In the genomic region with DNA sequence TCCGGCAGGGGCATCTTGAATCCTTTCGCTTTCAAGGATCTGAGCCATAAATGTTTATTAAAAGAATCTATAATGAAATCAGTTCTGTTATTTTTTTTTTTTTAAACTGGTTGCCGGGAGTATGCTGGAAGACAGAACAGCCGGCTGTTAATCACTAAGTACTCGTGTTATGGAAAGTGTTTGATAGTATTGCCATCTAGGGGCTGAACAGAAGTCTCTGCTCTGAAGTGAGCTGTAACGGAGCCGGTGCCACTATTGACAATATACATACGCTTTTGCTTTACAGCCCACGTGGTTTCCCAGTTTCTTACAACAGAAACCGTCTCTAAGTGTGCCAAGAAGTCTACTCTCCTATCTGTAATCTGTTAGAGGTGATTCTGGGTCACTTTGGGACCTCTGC, we compare ENCODE assay signal across 13 mouse cellular contexts.
DNase-seq lines count a peak whose midpoint lies in the region; ATAC-seq and TF ChIP-seq lines count a peak whose summit lies in the region.
"Had no signal": no experiment of that assay in that cellular context is flagged by ENCODE, and none has a peak within 500 bp of the region (broad histone marks: within the 10 kb centered on the region; RNA-seq: fewer than 3 reads in every experiment).

No protein-coding gene starts in this region.

- no peak overlapping the region for H3K9ac ChIP-seq in intestine, embryonic 14.5 days (ENCODE audit: low read length)
- H3K9ac ChIP-seq in intestine, embryonic 16.5 days (ENCODE audit: low read depth, low read length): no peak overlapping the region
- no peak overlapping the region for H3K9ac ChIP-seq in neural tube, embryonic 14.5 days (replicated peaks; ENCODE audit: low read depth, low read length)
- H3K9ac ChIP-seq in stomach, postnatal 0 days (ENCODE audit: low read length): no peak overlapping the region
- H3K9ac ChIP-seq: heart, embryonic 12.5 days had no signal

- no peaks in the 10 kb centered on the region for H3K36me3 ChIP-seq in intestine, embryonic 14.5 days (ENCODE audit: control insufficient read depth, insufficient read depth, low read length)
- H3K36me3 ChIP-seq in intestine, embryonic 16.5 days (ENCODE audit: control insufficient read depth, insufficient read depth, low read length): no peaks in the 10 kb centered on the region
- no peaks in the 10 kb centered on the region for H3K36me3 ChIP-seq in neural tube, embryonic 14.5 days (ENCODE audit: control insufficient read depth, insufficient read depth, low read length)
- no peaks in the 10 kb centered on the region for H3K36me3 ChIP-seq in stomach, postnatal 0 days (ENCODE audit: control insufficient read depth, insufficient read depth, low read length)
- H3K36me3 ChIP-seq: heart, embryonic 12.5 days had no signal

- no peak for TF ChIP-seq EP300 in stomach, postnatal 0 days (optimal IDR thresholded peaks at IDR 0.05)

- peak overlapping the region; percentile 11; the same call in 1 of the 2 replicates for H3K4me2 ChIP-seq in intestine, embryonic 14.5 days (ENCODE audit: low read length)
- no peak overlapping the region for H3K4me2 ChIP-seq in intestine, embryonic 16.5 days (ENCODE audit: low read depth, low read length)
- H3K4me2 ChIP-seq in neural tube, embryonic 14.5 days (ENCODE audit: low read depth, low read length): no peak overlapping the region
- peak overlapping the region; percentile 26; the same call in 1 of the 2 replicates for H3K4me2 ChIP-seq in stomach, postnatal 0 days (replicated peaks; ENCODE audit: low read depth)
- H3K4me2 ChIP-seq: heart, embryonic 12.5 days had no signal

- 23% methylated on average over 10 of the region's 10 CpGs for WGBS in cerebellum, adult 2 months
- 18% methylated on average over 10 of the region's 10 CpGs for WGBS in intestine, embryonic 14.5 days
- 17% methylated on average over 10 of the region's 10 CpGs for WGBS in intestine, embryonic 16.5 days
- 47% methylated on average over 10 of the region's 10 CpGs for WGBS in neural tube, embryonic 14.5 days
- WGBS in stomach, postnatal 0 days: 20% methylated on average over 10 of the region's 10 CpGs

- H3K4me1 ChIP-seq in cerebellum, adult 2 months (ENCODE audit: control insufficient read depth, insufficient read depth, low read length): no peaks in the 10 kb centered on the region
- H3K4me1 ChIP-seq in intestine, embryonic 14.5 days (replicated peaks; ENCODE audit: control insufficient read depth, insufficient read depth, low read length): no peaks in the 10 kb centered on the region; the same call in 1 of the 2 replicates
- no peaks in the 10 kb centered on the region for H3K4me1 ChIP-seq in intestine, embryonic 16.5 days (ENCODE audit: control insufficient read depth, insufficient read depth, low read length)
- H3K4me1 ChIP-seq in neural tube, embryonic 14.5 days (ENCODE audit: control insufficient read depth, insufficient read depth, low read length): no peaks in the 10 kb centered on the region
- H3K4me1 ChIP-seq in stomach, postnatal 0 days (replicated peaks; ENCODE audit: control insufficient read depth, insufficient read depth): no peaks in the 10 kb centered on the region

- no peak overlapping the region for H3K4me3 ChIP-seq in cerebellum, adult 2 months (replicated peaks; ENCODE audit: insufficient read depth, low read depth, low read length)
- no peak overlapping the region for H3K4me3 ChIP-seq in intestine, embryonic 14.5 days (ENCODE audit: low read depth, low read length)
- H3K4me3 ChIP-seq in intestine, embryonic 16.5 days (ENCODE audit: low read length): no peak overlapping the region
- H3K4me3 ChIP-seq in neural tube, embryonic 14.5 days (ENCODE audit: low read depth, low read length): no peak overlapping the region
- no peak overlapping the region for H3K4me3 ChIP-seq in stomach, postnatal 0 days (ENCODE audit: low read depth, low read length)
- H3K4me3 ChIP-seq: heart, embryonic 12.5 days had no signal

- no peak for ATAC-seq in intestine, embryonic 14.5 days (replicated peaks; ENCODE audit: low FRiP score, low TSS enrichment, low read depth)
- ATAC-seq in intestine, embryonic 16.5 days: no peak
- peak; percentile 72; the same call in 1 of the 2 replicates for ATAC-seq in neural tube, embryonic 14.5 days (ENCODE audit: low read depth)
- ATAC-seq in stomach, postnatal 0 days (ENCODE audit: low FRiP score, low TSS enrichment): no peak
- ATAC-seq: Patski had no signal

- peak; percentile 14; the same call in 1 of the 2 replicates for TF ChIP-seq CTCF in cerebellum, adult 2 months (IDR thresholded peaks at IDR 0.05; ENCODE audit: borderline replicate concordance, insufficient read depth, low read depth, low read length)
- peak; percentile 69 for TF ChIP-seq CTCF in stomach, postnatal 0 days (IDR thresholded peaks at IDR 0.05; ENCODE audit: low read depth)

- no peaks in the 10 kb centered on the region for H3K27me3 ChIP-seq in cerebellum, adult 2 months (ENCODE audit: control insufficient read depth, insufficient read depth, low read length)
- no peaks in the 10 kb centered on the region for H3K27me3 ChIP-seq in intestine, embryonic 14.5 days (replicated peaks; ENCODE audit: control insufficient read depth, insufficient read depth, low read length)
- no peaks in the 10 kb centered on the region for H3K27me3 ChIP-seq in intestine, embryonic 16.5 days (replicated peaks; ENCODE audit: control insufficient read depth, insufficient read depth, low read length)
- no peaks in the 10 kb centered on the region for H3K27me3 ChIP-seq in neural tube, embryonic 14.5 days (ENCODE audit: control insufficient read depth, insufficient read depth, low read length)
- H3K27me3 ChIP-seq in stomach, postnatal 0 days (ENCODE audit: control insufficient read depth, insufficient read depth, low read length): no peaks in the 10 kb centered on the region
- H3K27me3 ChIP-seq: heart, embryonic 12.5 days had no signal

- TF ChIP-seq POLR2A in cerebellum, adult 2 months (IDR thresholded peaks at IDR 0.05; ENCODE audit: borderline replicate concordance, insufficient read depth, low read length): no peak

- DNase-seq in cerebellum, adult 2 months: no peak
- DNase-seq in cerebellum, postnatal 36 days: no peak
- DNase-seq in intestine, embryonic 14.5 days (ENCODE audit: low spot score): no peak
- DNase-seq in neural tube, embryonic 10.5 days (ENCODE audit: extremely low spot score, low spot score): no peak
- no peak for DNase-seq in stomach, postnatal 0 days (ENCODE audit: low spot score)
- no peak for DNase-seq in testis, postnatal 10 days (ENCODE audit: low spot score)
- DNase-seq: adrenal gland, postnatal 36 days; kidney, postnatal 10 days; left cerebral cortex, postnatal 4 days had no signal

- no peaks in the 10 kb centered on the region for H3K9me3 ChIP-seq in intestine, embryonic 14.5 days (ENCODE audit: control insufficient read depth, low read length)
- no peaks in the 10 kb centered on the region for H3K9me3 ChIP-seq in intestine, embryonic 16.5 days (ENCODE audit: control insufficient read depth, low read length)
- H3K9me3 ChIP-seq in neural tube, embryonic 14.5 days (ENCODE audit: control insufficient read depth, low read length): no peaks in the 10 kb centered on the region
- no peaks in the 10 kb centered on the region for H3K9me3 ChIP-seq in stomach, postnatal 0 days (ENCODE audit: control insufficient read depth, low read length)
- H3K9me3 ChIP-seq: heart, embryonic 12.5 days had no signal

- no peak overlapping the region for H3K27ac ChIP-seq in cerebellum, adult 2 months (ENCODE audit: insufficient read depth, low read length)
- no peak overlapping the region for H3K27ac ChIP-seq in intestine, embryonic 14.5 days (ENCODE audit: low read depth)
- H3K27ac ChIP-seq in intestine, embryonic 16.5 days (ENCODE audit: low read length): no peak overlapping the region
- no peak overlapping the region for H3K27ac ChIP-seq in neural tube, embryonic 14.5 days (ENCODE audit: low read depth, low read length)
- H3K27ac ChIP-seq in stomach, postnatal 0 days (replicated peaks): no peak overlapping the region

Comparison
In these comparisons a context has a peak if more than half of its experiments do, and no peak if none do; other contexts are left out.
1. H3K4me2 ChIP-seq: peak in intestine, embryonic 14.5 days (single experiment) and stomach, postnatal 0 days (single experiment); none in intestine, embryonic 16.5 days (single experiment) and neural tube, embryonic 14.5 days (single experiment).